Mouse (Mus musculus) spleen, postnatal 36 days (tissue): ENCODE data around the gene Auts2.

ENCODE experiments used
- DNase-seq, 2 experiments: peaks; one replicate each; pipeline ENCODE4 v3.0.0; 2022; ENCODE audit warnings: low spot score in 2 of 2, mixed read lengths in 1 of 2

Auts2 gene

GRCm38 (mm10) chr5:132500817-132501231 lies 42.3 kb downstream of the Auts2 start:
- DNase-seq, result no peak

GRCm38 (mm10) chr5:132498896-132499295 lies 44.2 kb downstream of the Auts2 start:
- DNase-seq, result no peak

GRCm38 (mm10) chr5:132498045-132498444 lies 45.1 kb downstream of the Auts2 start:
- DNase-seq, result no peak

- DNase-seq, result no peak
Measured at GRCm38 (mm10) chr5:132492793-132493192, 50.4 kb downstream of the Auts2 start.

GRCm38 (mm10) chr5:132492040-132492439 lies 51.1 kb downstream of the Auts2 start:
- no peak for DNase-seq

- DNase-seq, result no peak
Measured at GRCm38 (mm10) chr5:132491508-132491907, 51.6 kb downstream of the Auts2 start.

GRCm38 (mm10) chr5:132490326-132490725 lies 52.8 kb downstream of the Auts2 start:
- no peak for DNase-seq

- no peak for DNase-seq
Measured at GRCm38 (mm10) chr5:132489736-132490313, 53.3 kb downstream of the Auts2 start.

GRCm38 (mm10) chr5:132486831-132487230 lies 56.3 kb downstream of the Auts2 start:
- no peak for DNase-seq

GRCm38 (mm10) chr5:132485994-132486393 lies 57.1 kb downstream of the Auts2 start:
- no peak for DNase-seq

- no peak for DNase-seq
Measured at GRCm38 (mm10) chr5:132485448-132485847, 57.7 kb downstream of the Auts2 start.

GRCm38 (mm10) chr5:132481476-132481875 lies 61.7 kb downstream of the Auts2 start:
- no peak for DNase-seq

GRCm38 (mm10) chr5:132480461-132480860 lies 62.7 kb downstream of the Auts2 start:
- no peak for DNase-seq

GRCm38 (mm10) chr5:132479227-132479857 lies 63.8 kb downstream of the Auts2 start:
- no peak for DNase-seq

GRCm38 (mm10) chr5:132477533-132477932 lies 65.6 kb downstream of the Auts2 start:
- DNase-seq, result no peak

GRCm38 (mm10) chr5:132472905-132473321 lies 70.2 kb downstream of the Auts2 start:
- DNase-seq, result no peak

- no peak for DNase-seq
Measured at GRCm38 (mm10) chr5:132472184-132472829, 70.8 kb downstream of the Auts2 start.

GRCm38 (mm10) chr5:132467364-132467743 lies 75.8 kb downstream of the Auts2 start:
- no peak for DNase-seq

- peak in 1 of 2 experiments; percentile 9 for DNase-seq
Measured at GRCm38 (mm10) chr5:132466427-132467363, 76.4 kb downstream of the Auts2 start.

- no peak for DNase-seq
Measured at GRCm38 (mm10) chr5:132462560-132462959, 80.6 kb downstream of the Auts2 start.

- no peak for DNase-seq
Measured at GRCm38 (mm10) chr5:132458498-132458897, 84.6 kb downstream of the Auts2 start.

- no peak for DNase-seq
Measured at GRCm38 (mm10) chr5:132452381-132452780, 90.8 kb downstream of the Auts2 start.
